Mouse (Mus musculus) liver, adult 2 months (tissue): ENCODE measurements around the gene Lcn11. TPM values are rescaled to one million over a fixed set of nuclear protein-coding genes. Genes with fewer than 3 reads are reported as not detected.
"Not testable (repeated sequence)": the region's sequence is repeated elsewhere in the genome, so short reads cannot be mapped to it uniquely, and the experiment has no call there.

Experiments
- DNase-seq: peaks from one replicate; pipeline ENCODE4 v3.0.0-alpha.2; 2011; ENCODE audit warnings: low read depth, low spot score; ENCODE audit errors: extremely low read depth
- H3K27ac ChIP-seq: fragments of 200-500 bp; replicated peaks from 2 replicates; pipeline ENCODE4 v1.5.1; 2012; ENCODE audit warnings: low read depth, mild to moderate bottlenecking, control low read depth, inconsistent platforms, low read length; ENCODE audit not compliant: insufficient read depth
- H3K27me3 ChIP-seq: fragments of 200-500 bp; 2 replicates; pipeline ENCODE4 v1.6.1; 2012; ENCODE audit warnings: mild to moderate bottlenecking, moderate library complexity, low read length, inconsistent platforms; ENCODE audit not compliant: control insufficient read depth, insufficient read depth
- H3K36me3 ChIP-seq: fragments of 200-500 bp; 2 replicates; pipeline ENCODE4 v1.6.1; 2012; ENCODE audit warnings: low read length, inconsistent platforms; ENCODE audit not compliant: control insufficient read depth, insufficient read depth
- H3K4me1 ChIP-seq: fragments of 200-500 bp; 2 replicates; pipeline ENCODE4 v1.6.1; 2011; ENCODE audit warnings: low read length; ENCODE audit not compliant: control insufficient read depth, insufficient read depth
- H3K4me3 ChIP-seq: fragments of 200-500 bp; 2 replicates; pipeline ENCODE4 v1.5.1; 2011; ENCODE audit warnings: low read depth, mild to moderate bottlenecking, control low read depth, low read length, moderate library complexity; ENCODE audit not compliant: insufficient read depth
- H3K79me2 ChIP-seq: fragments of 200-500 bp; 2 replicates; pipeline ENCODE4 v1.6.1; 2012; ENCODE audit warnings: inconsistent platforms, mild to moderate bottlenecking, low read length, moderate library complexity; ENCODE audit not compliant: control insufficient read depth, insufficient read depth
- H3K9ac ChIP-seq: fragments of 200-500 bp; 2 replicates; pipeline ENCODE4 v1.6.1; 2012; ENCODE audit warnings: low read depth, mild to moderate bottlenecking, control low read depth, inconsistent platforms, low read length
- CTCF ChIP-seq: fragments of 200-500 bp; IDR thresholded peaks from 2 replicates; pipeline ENCODE4 v1.5.1; 2011; ENCODE audit warnings: low read depth, low read length, control low read depth
- POLR2A ChIP-seq: fragments of 200-500 bp; IDR thresholded peaks from 2 replicates; pipeline ENCODE4 v1.6.1; 2011; ENCODE audit warnings: low read length, control low read depth; ENCODE audit not compliant: insufficient read depth; ENCODE audit errors: extremely low read depth
- WGBS: fragments of 180-500 bp; shearing (Covaris S2); methylation state at CpG from one replicate; pipeline ENCODE4 v1.1.7; 2018; 5-methylcytosine and 5-hydroxymethylcytosine counted together
- polyA plus RNA-seq: library from polyadenylated mRNA; depleted of rRNA; stranded (reverse); fragments of >200 nt; gene quantifications from 2 replicates; pipeline ENCODE4 v1.2.3, GENCODE M21; 2012; rRNA removed
- total RNA-seq: library from RNA; depleted of rRNA; stranded (reverse); fragments of >200 nt; gene quantifications from 2 replicates; pipeline ENCODE4 v1.2.3, GENCODE M21; 2014; rRNA removed

Lcn11 gene
- total RNA-seq: not detected in 2 replicates
- polyA plus RNA-seq: not detected in 2 replicates

- Histone ChIP-seq H3K79me2 (no peaks in the 10 kb centered on the region), H3K4me1 (no peaks in the 10 kb centered on the region), H3K9ac (no peak within 1 kb of the TSS), H3K27ac (no peak within 1 kb of the TSS), H3K4me3 (no peak within 1 kb of the TSS), H3K27me3 (no peaks in the 10 kb centered on the region), H3K36me3 (no peaks in the 10 kb centered on the region)
- WGBS: 91% methylated on average over 1 of the region's 1 CpGs
- DNase-seq: no peak
- TF ChIP-seq POLR2A (no peak), CTCF (no peak)
These were observed at the start of gene Lcn11 for GRCm38 (mm10) chr2:25776717-25777116. TSS of gene Lcn11 (plus strand) at chr2:25777017.

DNA sequence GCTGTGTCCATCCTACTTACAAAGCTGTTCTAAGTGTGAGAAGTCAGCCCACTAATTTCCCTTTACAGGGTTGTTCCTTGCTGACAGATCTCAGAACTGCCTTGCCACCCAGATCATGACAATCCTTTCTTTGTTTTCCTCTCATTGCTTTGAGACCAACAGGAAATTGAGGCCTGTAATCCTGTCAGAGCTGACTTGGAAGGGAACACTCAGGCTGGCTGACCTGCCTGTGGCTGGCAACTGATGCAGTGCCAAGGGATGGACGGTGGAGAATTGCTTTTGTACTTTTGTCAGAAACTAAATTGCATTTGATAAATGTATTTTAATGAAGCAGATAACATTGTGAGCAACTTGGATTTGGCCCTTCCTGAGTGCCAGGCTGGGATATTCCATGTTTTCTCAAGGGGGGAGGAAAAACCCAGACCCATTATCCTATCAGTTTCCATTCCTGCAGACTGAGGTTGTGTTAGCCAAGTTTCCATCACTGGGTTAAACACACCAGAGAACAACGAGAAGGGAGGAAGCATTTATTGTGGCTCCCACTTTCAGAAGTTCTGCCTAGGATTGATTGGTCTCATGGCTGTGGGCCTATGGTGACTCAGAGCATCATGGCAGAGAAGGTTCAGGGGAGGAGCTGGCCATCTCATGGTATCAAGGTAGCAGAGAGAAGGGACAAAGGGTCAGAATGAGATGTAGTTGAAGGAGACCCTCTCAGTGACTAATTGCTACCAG lies 43.5 kb upstream of the Lcn11 start:
- no peak for DNase-seq
- Histone ChIP-seq H3K27ac (no peak overlapping the region), H3K4me3 (no peak overlapping the region), H3K4me1 (no peaks in the 10 kb centered on the region), H3K79me2 (no peaks in the 10 kb centered on the region), H3K9ac (no peak overlapping the region), H3K27me3 (no peaks in the 10 kb centered on the region), H3K36me3 (no peaks in the 10 kb centered on the region)
- WGBS: 62% methylated on average over 2 of the region's 2 CpGs
- TF ChIP-seq POLR2A: no peak
- no peak for TF ChIP-seq CTCF

- H3K27ac ChIP-seq, H3K4me3 ChIP-seq, H3K9ac ChIP-seq, DNase-seq, H3K27me3 ChIP-seq, H3K79me2 ChIP-seq, H3K4me1 ChIP-seq, H3K36me3 ChIP-seq: not testable (repeated sequence)
- WGBS: 62% methylated on average over 3 of the region's 3 CpGs
These were observed 40.1 kb upstream of the Lcn11 start, which contains the start of gene Obp2b for GRCm38 (mm10) chr2:25736709-25737108. TSS of gene Obp2b (plus strand) at chr2:25737009.

GRCm38 (mm10) chr2:25741671-25742070 lies 35.1 kb upstream of the Lcn11 start:
- H3K4me3 ChIP-seq: no peak overlapping the region
- H3K9ac ChIP-seq: no peak overlapping the region
- no peaks in the 10 kb centered on the region for H3K27me3 ChIP-seq
- H3K79me2 ChIP-seq: no peaks in the 10 kb centered on the region
- TF ChIP-seq POLR2A: no peak
- TF ChIP-seq CTCF: no peak
- no peaks in the 10 kb centered on the region for H3K4me1 ChIP-seq
- no peak overlapping the region for H3K27ac ChIP-seq
- WGBS: 41% methylated on average over 1 of the region's 1 CpGs
- no peak for DNase-seq
- no peaks in the 10 kb centered on the region for H3K36me3 ChIP-seq

- Histone ChIP-seq H3K27ac (no peak overlapping the region), H3K4me3 (no peak overlapping the region), H3K27me3 (no peaks in the 10 kb centered on the region), H3K9ac (no peak overlapping the region), H3K79me2 (no peaks in the 10 kb centered on the region), H3K4me1 (no peaks in the 10 kb centered on the region), H3K36me3 (no peaks in the 10 kb centered on the region)
- no peak for TF ChIP-seq CTCF
- TF ChIP-seq POLR2A: no peak
- WGBS: 89% methylated on average over 1 of the region's 1 CpGs
- DNase-seq: no peak
These were observed 22.6 kb upstream of the Lcn11 start for GRCm38 (mm10) chr2:25754201-25754600.

GRCm38 (mm10) chr2:25758064-25758625 lies 18.7 kb upstream of the Lcn11 start:
- DNase-seq: no peak
- WGBS: 72% methylated on average over 4 of the region's 4 CpGs
- H3K4me1 ChIP-seq: no peaks in the 10 kb centered on the region
- H3K4me3 ChIP-seq: no peak overlapping the region
- no peak overlapping the region for H3K27ac ChIP-seq
- no peaks in the 10 kb centered on the region for H3K36me3 ChIP-seq
- H3K9ac ChIP-seq: no peak overlapping the region
- H3K79me2 ChIP-seq: no peaks in the 10 kb centered on the region
- TF ChIP-seq POLR2A: no peak
- TF ChIP-seq CTCF: no peak
- no peaks in the 10 kb centered on the region for H3K27me3 ChIP-seq
